Mouse (Mus musculus) hindbrain, embryonic 11.5 days (tissue): Measurements from ENCODE around the gene Edn2. TPM values are rescaled to one million over a fixed set of nuclear protein-coding genes. Genes with fewer than 3 reads are reported as not detected.

Experiments used
- ATAC-seq: fragments of 200-750 bp; cut with Nextera tagmentation; 2 replicates; pipeline ENCODE4 v1.8.0; 2017; ENCODE audit warnings: mild to moderate bottlenecking, moderate TSS enrichment, moderate library complexity; ENCODE audit not compliant: low FRiP score
- DNase-seq: peaks from one replicate; pipeline ENCODE4 v3.0.0-alpha.2; 2015; ENCODE audit warnings: low spot score
- H3K27ac ChIP-seq: fragments of 300-500 bp; sonication (generic); 2 replicates; pipeline ENCODE4 v1.5.1; 2014; ENCODE audit warnings: mild to moderate bottlenecking, low read depth, low read length
- H3K27me3 ChIP-seq: fragments of 300-500 bp; sonication (generic); 2 replicates; pipeline ENCODE4 v1.6.1; 2014; ENCODE audit warnings: mild to moderate bottlenecking, low read length, moderate library complexity, mixed read lengths; ENCODE audit not compliant: control insufficient read depth, insufficient read depth
- H3K36me3 ChIP-seq: fragments of 300-500 bp; sonication (generic); 2 replicates; pipeline ENCODE4 v1.6.1; 2014; ENCODE audit warnings: mild to moderate bottlenecking, low read length, moderate library complexity, mixed read lengths; ENCODE audit not compliant: control insufficient read depth, insufficient read depth
- H3K4me1 ChIP-seq: fragments of 300-500 bp; sonication (generic); replicated peaks from 2 replicates; pipeline ENCODE4 v1.6.1; 2014; ENCODE audit warnings: low read length, mixed read lengths; ENCODE audit not compliant: control insufficient read depth, insufficient read depth
- H3K4me2 ChIP-seq: fragments of 300-500 bp; sonication (generic); replicated peaks from 2 replicates; pipeline ENCODE4 v1.6.1; 2014; ENCODE audit warnings: mild to moderate bottlenecking, low read depth, low read length
- H3K4me3 ChIP-seq: fragments of 300-500 bp; sonication (generic); 2 replicates; pipeline ENCODE4 v1.5.1; 2014; ENCODE audit warnings: low read depth, low read length
- H3K9ac ChIP-seq: fragments of 300-500 bp; sonication (generic); 2 replicates; pipeline ENCODE4 v1.6.1; 2014; ENCODE audit warnings: low read depth, low read length
- H3K9me3 ChIP-seq: fragments of 300-500 bp; sonication (generic); 2 replicates; pipeline ENCODE4 v1.6.1; 2016; ENCODE audit warnings: low read length; ENCODE audit not compliant: control insufficient read depth
- WGBS: fragments of 180-500 bp; shearing (Covaris S2); extraction: QIAGEN DNeasy Blood & Tissue Kit; methylation state at CpG from one replicate; pipeline ENCODE4 v1.1.7; 2014; 5-methylcytosine and 5-hydroxymethylcytosine counted together
- polyA plus RNA-seq: library from polyadenylated mRNA; unstranded; fragments of >200 nt; fragmentation: Nextera tagmentation; extraction: Ambion mirVana; gene quantifications from 2 replicates; pipeline ENCODE4 v1.2.1, GENCODE M21; 2014

The Edn2 gene
- polyA plus RNA-seq, 1 experiment from 2014 or later, result not detected

DNA sequence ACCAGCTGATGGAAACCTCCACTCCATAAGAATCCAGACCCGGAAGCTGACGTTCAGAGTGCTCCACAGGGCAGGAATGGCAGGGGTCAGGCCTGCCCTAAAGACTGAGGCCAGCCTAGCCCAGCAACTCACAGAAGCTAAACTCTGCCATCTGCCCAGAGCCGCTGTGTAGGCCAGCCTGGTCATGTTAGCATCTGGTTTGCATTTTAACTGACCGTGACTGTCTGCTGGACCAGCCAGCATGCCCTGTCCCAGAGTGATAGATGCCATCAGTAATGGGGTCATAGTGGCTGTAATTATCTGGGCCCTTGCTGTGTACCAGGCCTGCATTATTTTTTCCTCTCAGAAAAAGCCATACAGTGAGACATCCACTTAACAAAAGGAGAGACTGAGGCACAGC, 30.1 kb upstream of the Edn2 start:
- no peak overlapping the region for H3K27ac ChIP-seq
- no peak overlapping the region for H3K9ac ChIP-seq
- no peak overlapping the region for H3K4me3 ChIP-seq
- DNase-seq (no peak), ATAC-seq (no peak)
- H3K4me2 ChIP-seq, result no peak overlapping the region
- H3K27me3 ChIP-seq, result no peaks in the 10 kb centered on the region
- 52% methylated on average over 4 of the region's 4 CpGs for WGBS
- H3K36me3 ChIP-seq, result no peaks in the 10 kb centered on the region
- no peaks in the 10 kb centered on the region for H3K9me3 ChIP-seq
- no peaks in the 10 kb centered on the region for H3K4me1 ChIP-seq

DNA sequence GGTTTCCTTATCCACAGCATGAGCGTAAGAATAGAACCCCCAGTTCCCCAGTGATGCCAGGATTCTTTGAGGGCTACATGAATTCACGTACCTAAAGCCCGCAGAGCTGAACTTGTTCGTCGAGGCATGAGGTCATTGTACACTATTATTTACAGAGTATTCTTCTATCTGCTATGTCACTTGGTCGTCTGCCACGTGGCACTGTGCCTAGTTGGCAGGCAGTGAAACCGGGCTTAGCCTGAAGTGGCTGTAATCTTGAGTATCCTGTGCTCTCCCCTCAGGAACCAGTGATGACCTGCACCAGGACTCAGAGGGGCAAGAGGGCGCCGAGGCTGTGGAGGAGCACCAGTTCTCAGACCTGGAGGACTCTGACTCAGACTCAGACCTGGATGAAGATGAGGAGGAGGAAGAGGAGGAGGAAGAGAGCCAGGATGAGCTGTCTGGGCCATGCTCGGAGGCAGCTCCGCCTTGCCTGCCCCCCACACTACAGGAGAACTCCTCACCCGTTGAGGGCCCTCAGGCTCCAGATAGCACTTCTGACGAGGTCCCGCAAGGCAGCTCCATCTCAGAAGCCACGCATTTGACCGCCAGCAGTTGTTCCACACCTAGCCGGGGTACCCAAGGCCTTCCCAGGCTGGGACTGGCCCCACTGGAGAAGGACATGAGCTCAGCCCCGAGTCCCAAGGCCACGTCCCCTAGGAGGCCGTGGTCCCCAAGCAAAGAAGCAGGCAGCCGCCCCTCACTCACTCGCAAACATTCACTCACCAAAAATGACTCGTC, 29.4 kb upstream of the Edn2 start:
- Histone ChIP-seq H3K4me3 (no peak overlapping the region), H3K27me3 (no peaks in the 10 kb centered on the region), H3K36me3 (no peaks in the 10 kb centered on the region), H3K9me3 (no peaks in the 10 kb centered on the region), H3K9ac (no peak overlapping the region), H3K4me1 (no peaks in the 10 kb centered on the region), H3K27ac (no peak overlapping the region), H3K4me2 (no peak overlapping the region)
- no peak for ATAC-seq
- no peak for DNase-seq
- WGBS, result 80% methylated on average over 24 of the region's 24 CpGs

DNA sequence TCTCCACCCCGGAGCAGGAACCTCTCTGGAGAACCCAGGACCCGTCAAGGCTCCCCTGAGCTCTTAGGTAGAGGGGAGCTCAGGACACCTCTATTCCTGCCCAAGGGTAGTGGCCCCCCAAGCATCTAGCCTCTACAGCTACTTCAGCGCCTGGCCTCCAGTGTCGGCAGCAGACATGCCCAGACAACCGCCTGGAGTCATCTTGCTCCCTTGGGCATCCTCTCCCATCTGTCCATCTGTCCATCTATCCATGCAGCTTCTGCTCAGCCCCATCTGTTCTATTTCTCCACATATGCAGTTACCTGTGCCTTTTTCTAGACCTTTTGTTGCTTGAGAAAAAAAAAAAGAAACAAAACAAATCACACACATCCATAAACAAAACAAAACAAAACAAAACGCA, 26.8 kb upstream of the Edn2 start:
- Histone ChIP-seq H3K36me3 (no peaks in the 10 kb centered on the region), H3K4me2 (no peak overlapping the region), H3K9me3 (no peaks in the 10 kb centered on the region), H3K27ac (no peak overlapping the region), H3K4me3 (no peak overlapping the region), H3K9ac (no peak overlapping the region), H3K27me3 (no peaks in the 10 kb centered on the region), H3K4me1 (no peaks in the 10 kb centered on the region)
- 75% methylated on average over 6 of the region's 6 CpGs for WGBS
- ATAC-seq (no peak), DNase-seq (no peak)

DNA sequence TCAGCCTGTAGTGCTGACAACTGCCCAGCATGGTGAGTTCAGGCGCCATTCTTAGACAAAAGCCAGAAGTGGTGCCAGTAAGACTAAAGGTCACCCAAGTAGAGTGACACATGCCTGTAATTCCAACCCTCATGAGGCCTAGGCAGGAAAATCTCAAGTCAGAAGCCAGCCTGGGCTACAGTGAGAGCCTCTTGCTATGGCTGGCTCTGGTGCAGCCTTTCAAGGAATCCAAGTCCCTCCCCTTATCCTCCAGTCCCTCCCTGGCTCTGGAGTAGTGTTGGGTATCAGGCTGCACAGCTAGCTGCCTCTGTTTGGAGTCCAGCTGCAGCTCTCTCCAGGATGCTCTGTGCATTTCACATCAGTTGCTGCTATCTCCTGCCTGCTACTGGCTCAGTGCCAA, 19.2 kb upstream of the Edn2 start:
- Histone ChIP-seq H3K4me1 (no peaks in the 10 kb centered on the region), H3K27me3 (no peaks in the 10 kb centered on the region), H3K4me2 (no peak overlapping the region), H3K9me3 (no peaks in the 10 kb centered on the region), H3K9ac (no peak overlapping the region), H3K4me3 (no peak overlapping the region), H3K27ac (no peak overlapping the region), H3K36me3 (no peaks in the 10 kb centered on the region)
- DNase-seq (no peak), ATAC-seq (no peak)
- 70% methylated on average over 1 of the region's 1 CpGs for WGBS

DNA sequence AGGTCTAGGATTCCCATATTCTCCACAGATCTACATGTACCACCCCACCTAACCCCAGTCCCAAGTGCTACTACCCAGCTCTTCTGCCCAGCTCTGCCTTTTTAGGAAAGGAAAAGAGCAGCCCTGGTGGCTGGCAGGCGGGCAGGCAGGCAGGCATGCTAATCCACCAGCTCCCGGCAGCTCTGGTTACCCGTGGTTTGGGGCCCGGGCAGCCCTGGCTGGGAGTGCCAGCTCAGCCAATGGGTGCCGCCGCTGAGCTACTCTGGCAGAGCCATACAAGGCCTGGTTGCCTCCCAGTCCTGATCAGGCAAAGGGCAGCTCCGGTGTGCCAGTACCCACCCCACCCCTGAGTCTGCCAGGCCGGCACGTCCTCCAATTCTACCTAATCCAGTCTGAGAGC, 18.1 kb upstream of the Edn2 start:
- no peak overlapping the region for H3K4me3 ChIP-seq
- DNase-seq (no peak), ATAC-seq (no peak)
- H3K27me3 ChIP-seq, result no peaks in the 10 kb centered on the region
- H3K27ac ChIP-seq, result no peak overlapping the region
- H3K4me1 ChIP-seq, result no peaks in the 10 kb centered on the region
- WGBS, result 84% methylated on average over 9 of the region's 9 CpGs
- H3K9ac ChIP-seq, result no peak overlapping the region
- H3K9me3 ChIP-seq, result no peaks in the 10 kb centered on the region
- H3K36me3 ChIP-seq, result no peaks in the 10 kb centered on the region
- H3K4me2 ChIP-seq, result no peak overlapping the region

DNA sequence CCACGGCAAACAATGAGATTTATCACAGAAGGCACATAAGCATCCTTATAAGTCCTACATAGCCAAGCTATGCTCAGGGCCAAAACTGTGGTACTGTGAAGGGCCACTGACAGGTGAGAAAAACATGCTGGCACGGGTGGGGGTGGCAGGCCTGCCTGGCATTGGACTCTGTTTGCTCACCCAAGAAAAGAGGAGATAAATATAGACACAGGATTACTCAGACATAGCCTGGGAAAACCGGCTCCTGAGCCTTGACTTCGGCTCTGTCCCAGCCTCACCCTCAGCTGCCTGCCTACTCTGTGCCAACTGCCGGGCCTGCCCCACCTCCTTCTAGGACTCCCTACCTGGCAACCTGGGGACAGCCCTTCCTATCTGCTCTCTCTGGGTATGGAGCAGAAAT, 16.7 kb upstream of the Edn2 start:
- Histone ChIP-seq H3K36me3 (no peaks in the 10 kb centered on the region), H3K4me1 (peaks cover 2% of the 10 kb centered on the region; the same call in 1 of the 2 replicates), H3K9me3 (no peaks in the 10 kb centered on the region), H3K27me3 (no peaks in the 10 kb centered on the region), H3K9ac (no peak overlapping the region), H3K27ac (no peak overlapping the region), H3K4me3 (no peak overlapping the region), H3K4me2 (no peak overlapping the region)
- ATAC-seq, result no peak
- WGBS, result 83% methylated on average over 5 of the region's 5 CpGs
- no peak for DNase-seq

DNA sequence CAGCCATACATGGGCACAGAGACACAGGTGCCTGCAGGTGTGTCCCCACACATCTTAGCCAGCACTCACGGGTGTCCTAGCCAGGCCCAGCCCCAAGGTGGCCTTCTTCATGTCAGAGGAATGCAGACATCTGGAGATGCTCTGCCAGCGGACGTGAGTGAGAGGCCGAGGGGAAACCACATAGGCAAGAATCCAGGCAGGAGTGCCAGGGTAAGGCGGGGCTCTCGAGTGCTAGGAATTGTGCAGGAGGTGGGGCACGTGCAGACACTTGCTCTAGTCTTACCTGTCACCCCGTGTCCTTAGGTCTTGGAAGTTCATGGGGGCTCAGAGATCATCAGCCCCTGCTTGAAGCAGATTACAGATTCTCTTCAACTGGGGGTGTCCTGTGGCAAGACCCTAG, 15.1 kb upstream of the Edn2 start:
- peaks cover 2% of the 10 kb centered on the region; the same call in 1 of the 2 replicates for H3K4me1 ChIP-seq
- 78% methylated on average over 8 of the region's 8 CpGs for WGBS
- H3K27ac ChIP-seq, result no peak overlapping the region
- ATAC-seq (no peak), DNase-seq (no peak)
- H3K4me3 ChIP-seq, result no peak overlapping the region
- H3K9ac ChIP-seq, result no peak overlapping the region
- H3K9me3 ChIP-seq, result no peaks in the 10 kb centered on the region
- peaks cover 4% of the 10 kb centered on the region for H3K27me3 ChIP-seq
- no peak overlapping the region for H3K4me2 ChIP-seq
- no peaks in the 10 kb centered on the region for H3K36me3 ChIP-seq

DNA sequence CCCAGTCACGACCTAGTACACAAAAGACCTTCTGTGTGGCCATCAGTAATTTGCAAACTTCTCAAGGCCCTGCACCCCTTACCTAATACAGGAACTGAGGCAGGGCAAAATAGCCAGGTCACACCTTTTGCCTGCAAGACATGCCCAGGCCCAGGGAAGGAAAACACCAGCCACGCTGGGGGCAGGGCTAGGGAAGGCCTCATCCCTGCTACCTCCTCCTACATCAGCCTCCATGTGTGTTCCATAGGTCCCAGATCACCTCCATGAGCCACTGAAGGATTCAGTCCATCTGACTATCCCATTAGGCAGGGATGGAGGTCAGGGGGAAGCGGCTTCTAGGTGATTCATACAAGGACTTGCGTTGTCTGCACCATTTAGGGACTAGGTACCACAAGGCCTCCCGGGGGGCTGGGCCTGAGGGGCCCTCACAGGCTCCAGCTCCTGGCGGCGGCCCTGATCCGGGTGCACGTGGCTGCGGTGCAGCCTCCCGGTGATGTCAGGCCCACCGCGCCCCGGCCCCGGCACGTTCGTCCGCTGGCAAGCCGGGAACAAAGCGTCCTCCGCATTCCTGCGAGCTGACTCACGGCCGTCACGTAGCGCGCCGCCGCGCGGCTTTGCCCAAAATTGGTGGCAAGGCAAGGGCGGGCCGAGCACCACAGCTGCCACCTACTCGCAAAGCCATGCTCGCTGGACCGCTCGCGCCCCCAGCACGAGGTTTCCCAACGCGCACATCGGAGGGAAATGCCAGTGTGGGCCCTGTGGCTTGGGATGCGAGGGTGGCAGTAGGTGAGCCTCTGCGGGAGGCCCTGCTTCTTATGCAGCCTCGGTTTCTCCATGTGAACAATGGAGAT, 12.5 kb upstream of the Edn2 start:
- DNase-seq, result peak; percentile 80
- Histone ChIP-seq H3K4me2 (peak overlapping the region; percentile 50), H3K9ac (peak overlapping the region; percentile 64), H3K27me3 (peaks cover 4% of the 10 kb centered on the region), H3K9me3 (no peaks in the 10 kb centered on the region), H3K27ac (no peak overlapping the region), H3K4me1 (peaks cover 2% of the 10 kb centered on the region; the same call in 1 of the 2 replicates), H3K4me3 (peak overlapping the region; percentile 14; the same call in 1 of the 2 replicates), H3K36me3 (no peaks in the 10 kb centered on the region)
- WGBS, result 7% methylated on average over 44 of the region's 45 CpGs
- peak; percentile 73 for ATAC-seq
